ENCODE assay signal across 9 mouse cellular contexts in the genomic region with DNA sequence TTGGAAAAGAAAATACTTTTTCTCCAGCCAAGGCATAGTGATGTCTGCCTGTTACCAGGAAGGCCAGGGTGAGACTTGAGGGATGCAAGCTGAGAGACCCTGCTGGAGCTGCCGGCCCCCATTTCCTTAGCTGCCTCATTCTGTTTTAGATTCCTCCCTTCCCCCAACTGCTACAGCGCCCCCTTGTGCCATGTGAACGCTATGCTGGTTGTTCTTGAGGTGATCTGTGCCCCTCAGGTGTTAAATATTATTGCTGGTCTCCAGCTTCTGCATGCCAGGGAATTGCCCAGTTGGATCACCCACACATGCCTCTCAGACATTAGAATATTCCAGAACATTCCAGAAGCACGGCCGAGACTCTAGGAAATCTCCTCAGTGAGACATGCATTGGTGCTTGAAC. TPM values are rescaled to one million over a fixed set of nuclear protein-coding genes. Genes with fewer than 3 reads are reported as not detected.
DNase-seq lines count a peak whose midpoint lies in the region; ATAC-seq and TF ChIP-seq lines count a peak whose summit lies in the region.
"Had no signal": no experiment of that assay in that cellular context is flagged by ENCODE, and none has a peak within 500 bp of the region (broad histone marks: within the 10 kb centered on the region; RNA-seq: fewer than 3 reads in every experiment).

No protein-coding gene starts in this region.

- peak overlapping the region; percentile 50 for H3K27ac ChIP-seq in gastrocnemius, adult 2 months
- H3K27ac ChIP-seq in bone marrow, adult 2 months (ENCODE audit: control insufficient read depth, insufficient read depth, low read depth, low read length, poor library complexity), result no peak overlapping the region
- H3K27ac ChIP-seq in liver, embryonic 12.5 days, result 0 out of 2 replicates have a peak overlapping the region, but pooled peaks have one; percentile 56
- H3K27ac ChIP-seq: limb, embryonic 13.5 days had no signal

- no peak overlapping the region for H3K9ac ChIP-seq in liver, embryonic 12.5 days
- H3K9ac ChIP-seq: limb, embryonic 13.5 days had no signal

- TF ChIP-seq CTCF in gastrocnemius, adult 2 months (IDR thresholded peaks at IDR 0.05), result peak; percentile 72
- TF ChIP-seq CTCF in C2C12 (IDR thresholded peaks at IDR 0.05; ENCODE audit: control insufficient read depth, insufficient read depth, insufficient read length), result peak; percentile 39
- TF ChIP-seq CTCF in bone marrow, adult 2 months (IDR thresholded peaks at IDR 0.05; ENCODE audit: control insufficient read depth, insufficient read depth, low read length), result peak; percentile 84

- DNase-seq in gastrocnemius, adult 2 months, result peak; percentile 66
- no peak for DNase-seq in gastrocnemius, postnatal 4 days (ENCODE audit: low spot score in 2 of 2)
- peak; percentile 67 to 70 for DNase-seq in spleen, postnatal 36 days (ENCODE audit: low spot score in 2 of 2)
- no peak for DNase-seq in right cerebral cortex, adult 2 months (ENCODE audit: low spot score in 2 of 2)
- DNase-seq in left cerebral cortex, postnatal 25 days (ENCODE audit: low spot score in 2 of 2), result no peak

- ATAC-seq in liver, embryonic 12.5 days, result no peak

- TF ChIP-seq POLR2A in bone marrow, adult 2 months (IDR thresholded peaks at IDR 0.05; ENCODE audit: borderline replicate concordance, control insufficient read depth, low read depth, low read length), result no peak

- H3K79me3 ChIP-seq in C2C12 (ENCODE audit: low read depth), result no peaks in the 10 kb centered on the region

- no peak overlapping the region for H3K4me3 ChIP-seq in gastrocnemius, adult 2 months
- no peak overlapping the region for H3K4me3 ChIP-seq in C2C12 (ENCODE audit: insufficient read depth, poor library complexity, severe bottlenecking)
- no peak overlapping the region for H3K4me3 ChIP-seq in bone marrow, adult 2 months (replicated peaks; ENCODE audit: control insufficient read depth, low read depth, low read length)
- no peak overlapping the region for H3K4me3 ChIP-seq in liver, embryonic 12.5 days
- H3K4me3 ChIP-seq: limb, embryonic 13.5 days had no signal

- no peaks in the 10 kb centered on the region for H3K9me3 ChIP-seq in liver, embryonic 12.5 days (replicated peaks)
- H3K9me3 ChIP-seq: limb, embryonic 13.5 days had no signal

- H3K79me2 ChIP-seq in C2C12 (ENCODE audit: control insufficient read depth, insufficient read depth), result no peaks in the 10 kb centered on the region

- WGBS in bone marrow, adult 2 months, result 35% methylated on average over 5 of the region's 5 CpGs
- 38% methylated on average over 5 of the region's 5 CpGs for WGBS in liver, embryonic 12.5 days (ENCODE audit: insufficient replicate concordance)

- no peak overlapping the region for H3K4me2 ChIP-seq in liver, embryonic 12.5 days
- H3K4me2 ChIP-seq: limb, embryonic 13.5 days had no signal

- H3ac ChIP-seq in C2C12 (ENCODE audit: control insufficient read depth, insufficient read length, low read depth), result no peak overlapping the region

- intact Hi-C loops in gastrocnemius, adult 2 months (cut with DNase I), result no loop called here
- intact Hi-C loops in left cerebral cortex, postnatal 25 days (cut with DNase I), result no loop called here

- peaks cover 12% of the 10 kb centered on the region for H3K4me1 ChIP-seq in bone marrow, adult 2 months (ENCODE audit: control insufficient read depth, insufficient read depth, low read length)
- H3K4me1 ChIP-seq in liver, embryonic 12.5 days, result peaks cover 79% of the 10 kb centered on the region

- no peaks in the 10 kb centered on the region for H3K27me3 ChIP-seq in C2C12 (ENCODE audit: control insufficient read depth, insufficient read depth, insufficient read length)
- no peaks in the 10 kb centered on the region for H3K27me3 ChIP-seq in liver, embryonic 12.5 days (replicated peaks)
- H3K27me3 ChIP-seq: limb, embryonic 13.5 days had no signal

- peaks cover 5% of the 10 kb centered on the region for H3K36me3 ChIP-seq in C2C12 (ENCODE audit: control insufficient read depth, insufficient read depth)
- peaks cover 10% of the 10 kb centered on the region for H3K36me3 ChIP-seq in liver, embryonic 12.5 days

TF ChIP-seq in C2C12, 6 proteins besides CTCF, POLR2A, EP300 and RAD21:
- TF ChIP-seq MYOG (IDR thresholded peaks at IDR 0.05; ENCODE audit: control insufficient read depth, extremely low read depth, insufficient read length), result no peak
- TF ChIP-seq USF1 (IDR thresholded peaks at IDR 0.05; ENCODE audit: low read depth), result no peak
- no peak for TF ChIP-seq MYOD1 (IDR thresholded peaks at IDR 0.05; ENCODE audit: control insufficient read depth, insufficient read length, low read depth)
- no peak for TF ChIP-seq CEBPB (IDR thresholded peaks at IDR 0.05; ENCODE audit: low read depth)
- TF ChIP-seq FOSL1 (IDR thresholded peaks at IDR 0.05; ENCODE audit: insufficient read depth, low read length, poor library complexity, severe bottlenecking), result no peak
- no peak for TF ChIP-seq MAX (IDR thresholded peaks at IDR 0.05)

RNA-seq across cellular contexts. Expression of a gene that starts 4.3 kb away (rescaled TPM):
- 10 to 100 TPM; 34.7 to 40.0 TPM for total RNA-seq in gastrocnemius, adult 2 months (2021)
- total RNA-seq in gastrocnemius, postnatal 4 days (2021), result 10 to 100 TPM; 50.7 to 50.8 TPM
- polyA plus RNA-seq in C2C12 (2012; fragmentation: generic; extraction: Trizol), result 53.8 TPM
- 7.0 and 22.1 TPM in 2 replicates for polyA plus RNA-seq in bone marrow, adult 2 months (2011; ENCODE audit: insufficient read depth, insufficient read length, low replicate concordance, missing spikeins)
- polyA plus RNA-seq in liver, embryonic 12.5 days (2016; fragmentation: Nextera tagmentation; extraction: Ambion mirVana), result 26.0 and 27.3 TPM in 2 replicates
- total RNA-seq in left cerebral cortex, postnatal 25 days (2021), result 10 to 100 TPM; 91.7 to 92.7 TPM

RNA-seq across cellular contexts. Expression of a gene that starts 16.8 kb away (rescaled TPM):
- 100 to 1,000 TPM; 253 TPM for total RNA-seq in gastrocnemius, adult 2 months (2021)
- total RNA-seq in gastrocnemius, postnatal 4 days (2021), result 100 to 1,000 TPM; 170 to 176 TPM
- 61.4 TPM for polyA plus RNA-seq in C2C12 (2012; fragmentation: generic; extraction: Trizol)
- 70.5 and 89.6 TPM in 2 replicates for polyA plus RNA-seq in bone marrow, adult 2 months (2011; ENCODE audit: insufficient read depth, insufficient read length, low replicate concordance, missing spikeins)
- polyA plus RNA-seq in liver, embryonic 12.5 days (2016; fragmentation: Nextera tagmentation; extraction: Ambion mirVana), result 124 and 125 TPM in 2 replicates
- 10 to 100 TPM; 35.3 to 44.0 TPM for total RNA-seq in left cerebral cortex, postnatal 25 days (2021)

RNA-seq across cellular contexts. Expression of a gene that starts 38.5 kb away (rescaled TPM):
- 100 to 1,000 TPM; 101 to 105 TPM for total RNA-seq in gastrocnemius, adult 2 months (2021)
- 100 to 1,000 TPM; 167 to 169 TPM for total RNA-seq in gastrocnemius, postnatal 4 days (2021)
- polyA plus RNA-seq in C2C12 (2012; fragmentation: generic; extraction: Trizol), result 165 TPM
- polyA plus RNA-seq in bone marrow, adult 2 months (2011; ENCODE audit: insufficient read depth, insufficient read length, low replicate concordance, missing spikeins), result 49.9 and 75.2 TPM in 2 replicates
- 106 TPM in 2 replicates for polyA plus RNA-seq in liver, embryonic 12.5 days (2016; fragmentation: Nextera tagmentation; extraction: Ambion mirVana)
- total RNA-seq in left cerebral cortex, postnatal 25 days (2021), result 100 to 1,000 TPM; 222 to 247 TPM

RNA-seq across cellular contexts. Expression of a gene that starts 40.6 kb away (rescaled TPM):
- 1 to 10 TPM; 4.9 to 5.5 TPM for total RNA-seq in gastrocnemius, adult 2 months (2021)
- total RNA-seq in gastrocnemius, postnatal 4 days (2021), result 10 to 100 TPM; 24.0 to 25.4 TPM
- polyA plus RNA-seq in C2C12 (2012; fragmentation: generic; extraction: Trizol), result 34.2 TPM
- polyA plus RNA-seq in bone marrow, adult 2 months (2011; ENCODE audit: insufficient read depth, insufficient read length, low replicate concordance, missing spikeins), result 16.3 and 45.8 TPM in 2 replicates
- 43.9 and 45.3 TPM in 2 replicates for polyA plus RNA-seq in liver, embryonic 12.5 days (2016; fragmentation: Nextera tagmentation; extraction: Ambion mirVana)
- 10 to 100 TPM; 13.4 to 15.8 TPM for total RNA-seq in left cerebral cortex, postnatal 25 days (2021)

RNA-seq across cellular contexts. Expression of a gene that starts 40.8 kb away (rescaled TPM):
- total RNA-seq in gastrocnemius, adult 2 months (2021), result 1 to 10 TPM; 2.6 to 3.0 TPM
- total RNA-seq in gastrocnemius, postnatal 4 days (2021), result 1 to 10 TPM; 8.3 to 8.4 TPM
- polyA plus RNA-seq in C2C12 (2012; fragmentation: generic; extraction: Trizol), result 0.43 TPM
- 22.9 and 33.3 TPM in 2 replicates for polyA plus RNA-seq in bone marrow, adult 2 months (2011; ENCODE audit: insufficient read depth, insufficient read length, low replicate concordance, missing spikeins)
- polyA plus RNA-seq in liver, embryonic 12.5 days (2016; fragmentation: Nextera tagmentation; extraction: Ambion mirVana), result 10.1 and 10.6 TPM in 2 replicates
- total RNA-seq in left cerebral cortex, postnatal 25 days (2021), result 10 to 100 TPM; 35.9 to 42.5 TPM

Comparison
In these comparisons a context has a peak if more than half of its experiments do, and no peak if none do; other contexts are left out.
1. DNase-seq: peak in gastrocnemius, adult 2 months (single experiment) and spleen, postnatal 36 days (2 of 2); none in gastrocnemius, postnatal 4 days (0 of 2), right cerebral cortex, adult 2 months (0 of 2) and left cerebral cortex, postnatal 25 days (0 of 2).
2. Peak in every context shown above with its lines, with median percentiles within 50 percentile points of each other: CTCF ChIP-seq.